Mouse (Mus musculus): ENCODE measurements around the gene Kif17.
A peak's percentile ranks its signal among the peaks of the same experiment; 100 is the strongest.
"Not testable (repeated sequence)": the region's sequence is repeated elsewhere in the genome, so short reads cannot be mapped to it uniquely, and the experiment has no call there.

The Kif17 gene

GRCm38 (mm10) chr4:138313021-138313420 is 62.8 kb downstream of the Kif17 start:
- DNase-seq (ENCODE audit: low read depth, low spot score) = no peak

DNA sequence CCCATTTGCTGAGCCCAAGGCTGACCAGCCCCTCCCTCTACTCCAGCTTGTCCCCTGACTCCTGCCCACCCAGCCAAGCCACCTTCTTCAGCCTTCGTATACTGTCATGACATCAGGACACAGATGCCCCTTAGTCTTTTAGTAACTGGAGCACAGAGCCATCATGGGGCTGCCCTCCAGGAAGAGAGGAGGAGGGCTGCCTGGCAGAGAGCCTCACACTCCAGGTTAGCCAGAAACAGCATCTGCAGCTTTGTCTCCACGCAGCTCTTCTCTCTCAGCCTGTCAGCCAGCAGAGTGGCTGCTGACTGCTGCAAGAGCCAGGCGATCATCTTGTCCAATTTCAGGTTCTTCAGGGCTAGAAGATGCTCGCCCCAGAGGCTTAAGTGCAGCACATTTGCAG is 63.6 kb downstream of the Kif17 start:
- DNase-seq (ENCODE audit: low read depth, low spot score) = peak; percentile 52

DNA sequence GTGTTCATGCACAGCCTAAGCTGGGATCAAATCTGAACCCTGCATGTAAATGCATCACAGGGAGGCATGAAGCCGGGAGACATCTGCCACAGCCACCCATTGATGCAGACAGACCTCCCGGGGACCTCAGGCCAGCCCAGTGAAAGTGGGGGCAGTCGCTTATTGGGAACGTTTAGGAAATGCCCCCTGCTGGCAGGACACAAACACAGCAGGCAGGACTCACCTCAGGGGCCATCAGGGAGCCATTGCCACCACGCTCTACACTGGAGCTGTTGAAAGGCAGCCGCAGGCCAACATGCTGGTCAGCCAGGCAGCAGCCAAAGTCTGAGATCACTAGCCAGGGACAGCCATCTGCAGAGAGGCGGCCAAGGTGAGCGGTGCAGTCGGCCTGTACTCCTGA is 65.5 kb downstream of the Kif17 start:
- peak; percentile 40 for DNase-seq (ENCODE audit: low read depth, low spot score)

DNA sequence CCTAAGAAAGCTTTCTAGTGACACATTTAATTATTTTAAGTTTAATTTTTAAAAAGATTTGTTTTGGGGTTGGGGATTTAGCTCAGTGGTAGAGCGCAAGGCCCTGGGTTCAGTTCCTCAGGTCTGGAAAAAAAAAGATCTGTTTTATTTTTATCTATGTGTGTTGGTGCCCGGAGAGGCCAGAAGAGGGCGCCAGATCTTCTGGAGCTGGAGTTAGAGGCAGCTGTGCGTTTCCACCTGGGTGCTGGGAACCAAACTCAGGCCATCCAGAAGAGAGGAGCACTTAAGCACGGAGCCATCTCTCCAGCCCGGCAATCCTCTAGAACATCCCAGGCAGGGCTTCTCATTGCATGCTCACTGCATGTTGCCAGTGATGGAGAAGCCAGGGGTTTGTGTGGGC is 66.1 kb downstream of the Kif17 start:
- DNase-seq (ENCODE audit: low read depth, low spot score) = no peak

GRCm38 (mm10) chr4:138318509-138319266 is 68.5 kb downstream of the Kif17 start:
- peak; percentile 67 for DNase-seq (ENCODE audit: low read depth, low spot score)

GRCm38 (mm10) chr4:138319508-138319907 is 69.3 kb downstream of the Kif17 start:
- DNase-seq (ENCODE audit: low read depth, low spot score) = peak; percentile 94

DNA sequence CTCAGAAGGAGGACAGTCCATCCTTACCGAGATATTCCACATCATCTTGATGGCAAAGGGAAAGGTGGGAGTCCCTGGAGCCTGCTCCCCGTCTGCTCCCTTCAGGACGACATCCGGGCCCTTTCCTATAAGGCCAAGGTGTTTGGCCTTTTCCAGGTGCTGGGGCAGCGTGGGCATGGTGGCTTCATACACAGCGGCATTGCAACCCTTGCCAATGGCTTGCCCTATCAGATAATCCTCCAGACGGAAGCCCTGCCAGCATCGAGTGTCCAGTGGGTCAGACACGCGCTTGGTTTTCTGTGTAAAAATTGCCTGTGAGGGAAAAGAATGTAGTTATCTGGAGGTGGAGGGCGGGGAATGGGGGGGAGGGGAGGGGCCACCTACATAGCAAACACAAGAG is 70.5 kb downstream of the Kif17 start:
- DNase-seq (ENCODE audit: low read depth, low spot score) = no peak

DNA sequence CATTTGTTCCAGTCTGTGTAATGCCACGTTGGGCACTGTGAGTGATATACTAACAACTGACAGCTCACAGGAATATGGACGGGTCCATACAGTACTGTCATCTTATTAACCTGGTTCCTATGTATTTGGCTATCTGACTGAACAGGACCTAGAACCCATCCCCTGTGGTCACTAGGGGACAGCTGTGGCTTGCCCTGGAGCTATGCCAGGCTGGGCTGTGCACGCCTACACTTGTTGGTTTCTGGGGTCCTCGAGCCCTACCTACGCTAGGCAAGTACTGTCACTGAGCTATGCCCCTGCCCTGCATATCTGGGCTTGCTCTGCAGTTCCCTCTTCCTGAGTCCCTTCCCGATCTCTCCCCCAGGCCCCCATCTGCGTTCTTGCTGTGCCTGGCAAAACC is 71.3 kb downstream of the Kif17 start:
- DNase-seq (ENCODE audit: low read depth, low spot score) = no peak

DNA sequence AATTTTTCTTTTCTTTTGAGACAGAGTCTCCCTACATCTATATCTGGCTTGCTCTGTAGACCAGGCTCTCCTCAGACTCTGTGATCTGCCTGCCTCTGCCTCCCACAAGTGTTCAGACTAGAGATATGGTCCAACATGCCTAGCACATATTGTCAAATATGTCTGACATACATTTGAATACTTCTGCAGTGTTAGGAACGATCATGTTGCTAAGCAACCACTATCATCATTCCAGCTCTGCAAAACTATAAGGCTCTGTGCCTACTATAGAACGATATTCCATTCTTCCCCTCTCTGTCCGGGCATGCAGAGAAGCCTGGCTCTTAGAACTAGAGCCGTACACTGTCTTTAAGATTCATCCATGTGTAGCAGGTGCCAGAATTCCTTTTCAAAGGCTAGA is 72.5 kb downstream of the Kif17 start:
- DNase-seq (ENCODE audit: low read depth, low spot score) = peak; percentile 48

GRCm38 (mm10) chr4:138323753-138324152 is 73.5 kb downstream of the Kif17 start:
- peak; percentile 38 for DNase-seq (ENCODE audit: low read depth, low spot score)

DNA sequence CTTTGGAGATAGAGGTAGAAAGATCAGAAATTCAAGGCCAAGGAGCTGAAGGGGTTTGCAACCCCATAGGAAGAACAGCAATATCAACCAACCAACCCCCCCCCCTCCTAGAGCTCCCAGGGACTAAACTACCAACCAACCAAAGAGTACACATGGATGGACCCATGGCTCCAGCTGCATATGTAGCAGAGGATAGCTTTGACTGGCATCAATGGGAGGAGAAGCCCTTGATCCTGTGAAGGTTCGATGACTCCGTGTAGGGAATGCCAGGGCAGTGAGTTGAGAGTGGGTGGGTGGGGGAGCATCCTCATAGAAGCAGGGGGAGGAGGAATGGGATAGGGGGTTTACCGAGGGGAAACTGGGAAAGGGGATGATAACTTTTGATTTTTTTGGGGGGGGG is 74.2 kb downstream of the Kif17 start:
- no peak for DNase-seq (ENCODE audit: low read depth, low spot score)

GRCm38 (mm10) chr4:138325466-138326076 is 75.3 kb downstream of the Kif17 start:
- DNase-seq (ENCODE audit: low read depth, low spot score) = peak; percentile 94

DNA sequence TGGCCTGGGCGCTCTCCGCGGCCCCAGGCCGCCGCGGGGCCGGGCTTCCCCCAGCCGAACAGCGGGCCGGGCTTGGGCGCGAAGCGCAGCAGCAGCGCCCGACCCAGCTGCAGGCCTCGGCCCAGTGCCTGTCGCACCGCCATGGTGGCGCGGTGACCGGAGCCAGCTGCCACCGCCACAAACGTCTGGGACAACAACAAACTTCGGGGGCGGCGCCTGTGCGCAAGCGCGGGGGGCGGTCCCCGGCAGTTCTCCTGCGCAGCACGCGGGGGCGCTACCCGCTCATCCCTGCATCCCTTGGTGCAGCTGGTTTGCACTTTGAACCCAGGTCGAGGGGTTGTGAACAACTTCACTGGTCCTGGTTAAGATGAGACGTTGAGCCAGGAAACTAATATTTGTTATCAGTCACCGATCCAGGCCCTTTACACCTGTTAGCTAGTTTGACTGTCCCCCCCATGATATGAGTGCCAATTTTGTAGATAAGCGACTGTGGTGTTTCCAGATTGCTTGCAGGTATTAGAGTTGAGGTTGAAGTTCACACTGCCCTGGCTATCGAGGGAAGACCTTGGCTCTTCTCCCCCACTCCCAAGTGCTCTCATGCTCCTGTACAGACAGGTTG is 76.0 kb downstream of the Kif17 start, which contains the start of gene Pink1:
Pink1 (minus strand) TSS at position 231 of the 619 bp plus-strand sequence.
- peak; percentile 92 for DNase-seq (ENCODE audit: low read depth, low spot score)

GRCm38 (mm10) chr4:138327155-138327554 is 76.9 kb downstream of the Kif17 start:
- not testable (repeated sequence) for DNase-seq (ENCODE audit: low read depth, low spot score)

DNA sequence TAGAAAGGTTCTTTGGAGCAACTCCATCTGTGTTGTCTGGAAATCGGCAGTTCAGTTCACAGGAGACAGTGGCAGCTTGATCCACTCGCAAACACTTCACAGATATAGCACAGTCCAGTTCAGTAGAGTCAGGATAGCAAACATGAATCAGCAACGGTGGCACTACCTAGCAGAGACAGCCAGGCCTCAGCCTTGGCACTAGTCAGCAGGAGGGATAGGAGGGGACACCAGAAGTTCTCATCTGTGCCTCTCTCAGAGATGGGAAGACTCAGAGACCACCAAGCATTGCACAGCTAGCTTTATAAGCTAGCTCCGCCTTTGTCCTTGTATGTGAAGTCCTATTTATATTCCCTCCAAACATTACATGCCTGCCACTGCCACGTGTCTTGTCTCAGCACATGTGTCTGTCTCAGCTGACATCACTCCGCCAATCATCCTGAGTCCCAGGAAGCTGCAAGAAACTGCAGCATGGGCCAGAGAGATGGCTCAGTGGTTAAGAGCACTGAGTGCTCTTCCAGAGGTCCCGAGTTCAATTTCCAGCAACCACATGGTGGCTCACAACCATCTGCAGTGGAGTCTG is 77.7 kb downstream of the Kif17 start:
- no peak for DNase-seq (ENCODE audit: low read depth, low spot score)

DNA sequence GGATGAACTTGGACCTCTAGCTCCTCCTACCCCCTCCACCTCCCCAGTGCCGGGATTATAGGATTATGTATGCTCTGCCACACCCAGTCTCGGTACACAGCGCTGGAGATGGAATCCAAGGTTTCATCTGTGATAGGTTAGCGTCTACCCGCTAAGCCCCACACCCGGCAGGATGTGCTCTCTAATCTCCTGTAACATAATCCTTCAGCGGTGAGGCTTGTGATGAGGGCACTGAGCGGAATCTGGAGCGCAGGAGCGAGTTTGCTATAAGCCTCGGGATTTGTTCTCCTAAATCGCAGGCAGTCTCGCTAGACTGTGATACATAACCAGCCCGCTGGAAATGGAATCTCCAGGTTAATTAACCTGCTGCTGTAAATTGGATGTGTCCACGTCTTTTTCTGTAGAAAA is 80.0 kb downstream of the Kif17 start:
- DNase-seq (ENCODE audit: low read depth, low spot score) = peak; percentile 39

- peak; percentile 70 for DNase-seq (ENCODE audit: low read depth, low spot score)
These were observed 81.4 kb downstream of the Kif17 start for GRCm38 (mm10) chr4:138331647-138332046.

DNA sequence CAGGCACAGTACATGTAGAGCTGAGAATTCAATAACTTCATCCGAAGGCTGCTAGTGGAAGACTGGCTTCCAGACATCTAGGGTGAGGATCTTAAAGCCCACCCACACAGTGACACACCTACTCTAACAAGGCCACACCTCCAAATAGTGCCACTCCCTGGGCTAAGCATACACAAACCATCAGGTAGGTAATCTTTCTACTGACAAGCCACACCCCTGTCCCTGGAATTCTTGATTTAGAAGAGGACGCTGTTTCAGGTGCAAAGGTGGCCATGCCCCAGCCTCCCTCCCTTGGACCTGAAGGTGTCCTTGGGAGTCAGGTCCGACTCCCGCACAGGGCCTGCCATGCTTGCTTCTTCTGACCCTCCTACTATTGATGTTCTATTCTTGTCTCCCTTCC is 82.9 kb downstream of the Kif17 start:
- no peak for DNase-seq (ENCODE audit: low read depth, low spot score)

GRCm38 (mm10) chr4:138335036-138335435 is 84.8 kb downstream of the Kif17 start:
- DNase-seq (ENCODE audit: low read depth, low spot score) = peak; percentile 55

DNA sequence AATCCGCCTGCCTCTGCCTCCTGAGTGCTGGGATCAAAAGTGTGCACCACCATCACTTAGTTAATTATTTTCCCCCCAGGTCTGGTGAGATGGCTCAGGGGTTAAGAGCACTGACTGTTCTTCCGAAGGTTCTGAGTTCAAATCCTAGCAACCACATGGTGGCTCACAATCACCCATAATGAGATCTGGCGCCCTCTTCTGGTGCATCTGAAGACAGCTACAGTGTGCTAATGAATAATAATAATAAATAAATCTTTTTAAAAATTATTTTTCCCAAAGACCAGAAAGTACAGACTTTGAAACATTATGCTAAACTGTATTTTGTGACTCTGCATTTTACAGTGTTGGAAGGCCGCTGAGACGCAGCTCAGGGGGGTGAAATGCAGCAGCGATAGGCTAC is 85.4 kb downstream of the Kif17 start:
- no peak for DNase-seq (ENCODE audit: low read depth, low spot score)

- no peak for DNase-seq (ENCODE audit: low read depth, low spot score)
These were observed 86.6 kb downstream of the Kif17 start for GRCm38 (mm10) chr4:138336876-138337275.

- no peak for DNase-seq (ENCODE audit: low read depth, low spot score)
These were observed 87.1 kb downstream of the Kif17 start for GRCm38 (mm10) chr4:138337341-138337740.

Data from brain, adult 2 months (tissue).